Mouse (Mus musculus) megakaryocyte, adult 5-6 weeks (primary cell): Measurements from ENCODE around the gene Vcpkmt. TPM values are rescaled to one million over a fixed set of nuclear protein-coding genes. Genes with fewer than 3 reads are reported as not detected.
"Not testable (repeated sequence)": the region's sequence is repeated elsewhere in the genome, so short reads cannot be mapped to it uniquely, and the experiment has no call there.

Experiments
- ATAC-seq: 2 replicates; pipeline ENCODE4 v1.8.0; 2016; ENCODE audit warnings: mild to moderate bottlenecking, inconsistent platforms; ENCODE audit not compliant: poor library complexity, severe bottlenecking
- total RNA-seq, 2 experiments: library from RNA; stranded (forward) in 1 of 2; stranded (reverse) in 1 of 2; fragments of 153-499, 151-499 nt in 1 of 2; fragments of 221-1000, 200-1000 nt in 1 of 2; gene quantifications; 2 replicates each; pipeline versions ENCODE4 v1.2.3 to v1.2.4; 2015 to 2017

Vcpkmt gene
- total RNA-seq (2015) (5.9 and 6.6 TPM in 2 replicates), total RNA-seq (2017) (5.6 and 6.6 TPM in 2 replicates)

DNA sequence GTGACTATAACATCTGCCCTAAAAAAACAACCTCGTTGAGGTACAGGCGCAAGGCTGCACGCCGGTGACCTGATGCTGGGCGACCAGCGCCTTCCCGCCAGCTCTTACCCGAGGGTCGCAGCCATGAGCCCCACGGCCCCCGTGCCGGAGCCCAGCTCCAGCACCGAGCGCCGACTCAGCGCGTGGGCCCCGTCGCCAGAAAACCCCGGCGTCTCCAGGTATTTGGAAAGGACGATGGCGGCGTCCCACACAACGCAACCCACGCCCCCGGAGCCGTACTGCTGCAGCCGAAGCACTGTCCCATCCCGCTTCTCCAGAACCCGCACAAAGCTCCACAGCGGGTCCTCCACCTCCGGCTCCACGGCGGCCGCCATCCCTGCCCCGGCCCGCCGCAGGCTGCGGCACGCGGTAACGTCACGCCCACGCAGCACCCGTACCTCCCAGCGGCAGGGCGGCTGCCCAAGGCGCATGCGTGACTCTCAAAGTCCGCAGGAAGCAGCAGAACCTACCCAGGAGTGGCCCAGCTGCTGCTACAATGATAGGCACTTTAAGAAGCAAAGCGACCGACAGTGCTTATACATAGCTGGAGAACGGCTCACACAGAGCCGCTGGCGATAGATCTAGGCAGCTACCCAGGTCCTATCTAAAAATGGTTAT is at the start of gene Vcpkmt:
TSS of gene Vcpkmt (minus strand) at position 416 of the 657 bp plus-strand sequence.
- ATAC-seq, result peak; percentile 99

DNA sequence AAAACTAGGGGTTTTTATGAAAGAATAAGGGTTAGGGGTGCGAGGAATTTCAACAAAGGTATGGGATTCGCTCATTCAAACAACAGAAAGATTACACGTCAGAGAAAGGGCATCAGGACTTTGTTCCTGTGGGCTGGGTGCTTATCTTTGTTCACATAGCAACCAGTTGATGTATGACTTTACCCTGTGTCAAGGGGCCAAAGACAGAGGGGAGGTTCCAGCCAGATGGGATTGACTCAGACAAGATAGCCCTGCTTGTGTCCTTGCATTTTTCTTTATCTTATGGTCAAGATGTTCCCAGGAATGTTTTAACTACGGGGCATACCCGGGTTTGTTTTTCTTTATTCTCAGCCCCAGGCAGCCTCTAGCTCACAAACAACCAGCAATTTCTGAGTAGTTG is 35.8 kb upstream of the Vcpkmt start:
- not testable (repeated sequence) for ATAC-seq

DNA sequence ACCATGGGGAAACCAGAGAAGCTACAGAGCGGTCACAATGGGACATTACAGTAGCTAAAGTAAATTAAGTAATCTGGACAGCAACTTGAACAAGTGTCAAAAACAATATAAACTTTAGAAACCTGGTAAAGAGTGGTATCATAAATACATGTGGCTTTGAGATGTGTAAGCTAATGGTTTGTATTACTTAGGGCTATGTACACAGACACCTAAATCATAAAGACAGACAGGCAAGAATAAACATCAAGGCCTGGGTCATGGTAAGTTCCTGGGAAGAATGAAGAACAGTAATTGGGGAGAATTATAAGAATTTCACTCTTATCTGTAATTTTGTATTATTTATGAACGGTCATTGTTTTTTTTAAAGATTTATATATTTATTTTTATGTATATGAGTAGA is 21.5 kb upstream of the Vcpkmt start:
- no peak for ATAC-seq

DNA sequence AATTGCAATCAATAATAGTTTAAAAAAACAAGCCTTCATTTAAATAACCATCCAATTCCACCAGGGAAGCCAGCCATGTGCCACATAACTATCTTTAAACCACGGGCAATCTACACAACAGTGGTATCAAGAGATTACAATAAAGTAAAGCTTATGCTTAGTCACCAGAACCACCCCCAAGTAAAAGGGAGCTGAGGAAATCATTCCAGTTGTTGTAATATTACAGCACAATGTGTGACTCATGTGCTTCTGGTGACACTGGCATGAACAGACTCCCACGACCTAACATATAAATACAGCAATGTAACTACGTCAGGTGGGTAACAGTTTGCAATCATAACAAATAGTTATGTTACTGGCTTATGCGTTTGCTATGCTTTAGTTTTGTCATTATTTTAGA is 14.6 kb upstream of the Vcpkmt start:
- no peak for ATAC-seq

DNA sequence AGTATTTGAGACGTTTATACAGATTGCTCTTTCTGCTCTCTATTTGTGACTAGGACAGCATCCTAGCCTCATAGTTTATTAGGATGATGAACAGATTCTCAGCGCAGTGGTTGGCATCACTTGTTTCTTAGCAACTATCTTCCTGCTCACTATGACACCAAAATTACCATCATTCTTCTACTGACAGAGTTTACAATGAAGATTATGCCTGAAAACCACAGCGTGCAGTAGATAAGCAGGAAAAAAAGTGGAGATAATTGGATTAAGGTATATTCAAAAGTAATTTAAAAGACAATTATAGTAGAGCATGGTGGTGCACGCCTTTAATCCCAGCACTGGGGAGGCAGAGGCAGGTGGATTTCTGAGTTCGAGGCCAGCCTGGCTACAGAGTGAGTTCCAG is 10.3 kb upstream of the Vcpkmt start:
- no peak for ATAC-seq

DNA sequence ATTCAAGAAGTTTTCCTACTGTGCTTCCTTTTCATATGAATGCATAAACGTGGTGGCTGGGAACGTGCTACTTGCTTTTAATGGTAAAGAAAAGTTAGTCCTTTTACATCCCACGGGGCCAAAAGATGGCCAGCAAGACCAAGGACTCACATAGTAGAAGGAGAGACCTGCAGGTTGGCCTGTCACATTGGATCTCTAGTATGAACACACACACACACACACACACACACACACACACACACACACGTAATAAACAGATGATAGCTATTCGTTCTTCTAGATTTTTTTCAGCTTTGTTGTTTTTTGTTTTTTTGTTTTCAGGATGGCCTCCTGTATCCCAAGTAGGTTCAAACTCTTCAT is 422 bp upstream of the Vcpkmt start:
- ATAC-seq, result no peak

DNA sequence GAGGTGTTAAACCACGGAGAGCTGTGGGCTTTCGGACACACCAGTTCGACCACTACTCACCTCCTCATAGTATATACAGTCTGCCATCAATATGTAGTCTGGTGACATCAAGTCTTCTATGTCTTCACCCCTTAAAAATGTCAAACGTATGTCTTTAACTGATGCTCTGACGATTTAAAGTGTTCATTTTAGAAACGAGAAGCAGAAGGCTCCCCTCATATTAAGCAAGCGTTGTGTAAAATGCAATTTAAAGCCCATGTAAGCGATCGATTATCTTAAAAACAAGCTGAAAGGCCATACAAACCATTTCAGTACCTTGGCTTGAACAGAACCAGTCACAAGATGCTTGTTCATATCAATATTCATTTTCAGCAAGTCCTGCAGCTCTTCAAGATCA is 614 bp downstream of the Vcpkmt start:
- ATAC-seq, result no peak

DNA sequence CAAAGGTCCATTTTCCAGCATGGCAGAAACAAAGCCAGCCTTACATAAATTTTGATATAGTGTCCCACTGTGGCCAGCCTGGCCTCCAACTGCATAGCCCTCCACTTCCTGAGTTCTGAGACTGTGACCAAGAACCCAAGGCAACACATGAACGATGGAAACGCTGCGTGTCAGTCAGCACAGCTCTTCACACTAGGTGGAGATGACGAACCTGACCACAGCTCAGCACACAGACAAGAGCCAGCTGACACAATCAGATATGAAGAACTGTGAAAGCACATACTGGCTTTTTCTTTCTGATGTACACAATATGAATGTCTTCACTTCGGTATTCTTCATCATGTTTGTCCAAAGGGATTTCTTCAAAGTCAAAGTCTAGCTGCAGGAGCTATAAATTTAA is 3.2 kb downstream of the Vcpkmt start:
- ATAC-seq, result peak; percentile 51

DNA sequence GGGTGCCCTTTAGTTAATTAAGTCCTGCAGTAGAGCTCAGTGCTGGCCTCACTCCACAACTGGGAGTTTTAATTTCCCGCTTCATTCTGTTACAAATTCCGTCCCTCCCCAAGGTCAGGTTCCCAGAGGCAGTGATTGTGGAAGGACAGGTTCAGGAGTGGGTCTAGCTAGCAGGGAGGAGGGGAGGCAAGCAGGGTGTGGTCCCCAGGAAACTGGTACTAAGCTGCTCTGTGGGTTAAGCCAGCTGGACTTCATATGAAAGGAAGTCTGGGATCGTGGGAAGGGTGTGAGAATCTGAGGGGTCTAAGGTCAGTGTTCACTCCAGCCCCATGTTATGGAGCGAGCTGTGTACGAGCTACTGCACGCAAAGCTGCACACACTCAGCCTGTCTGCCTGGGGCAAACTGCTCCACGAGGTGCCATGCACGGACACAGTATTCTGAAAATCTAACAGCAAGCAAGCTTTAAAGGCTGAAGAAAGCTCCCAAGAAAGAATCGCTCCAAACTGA is 6.7 kb downstream of the Vcpkmt start:
- ATAC-seq, result no peak

DNA sequence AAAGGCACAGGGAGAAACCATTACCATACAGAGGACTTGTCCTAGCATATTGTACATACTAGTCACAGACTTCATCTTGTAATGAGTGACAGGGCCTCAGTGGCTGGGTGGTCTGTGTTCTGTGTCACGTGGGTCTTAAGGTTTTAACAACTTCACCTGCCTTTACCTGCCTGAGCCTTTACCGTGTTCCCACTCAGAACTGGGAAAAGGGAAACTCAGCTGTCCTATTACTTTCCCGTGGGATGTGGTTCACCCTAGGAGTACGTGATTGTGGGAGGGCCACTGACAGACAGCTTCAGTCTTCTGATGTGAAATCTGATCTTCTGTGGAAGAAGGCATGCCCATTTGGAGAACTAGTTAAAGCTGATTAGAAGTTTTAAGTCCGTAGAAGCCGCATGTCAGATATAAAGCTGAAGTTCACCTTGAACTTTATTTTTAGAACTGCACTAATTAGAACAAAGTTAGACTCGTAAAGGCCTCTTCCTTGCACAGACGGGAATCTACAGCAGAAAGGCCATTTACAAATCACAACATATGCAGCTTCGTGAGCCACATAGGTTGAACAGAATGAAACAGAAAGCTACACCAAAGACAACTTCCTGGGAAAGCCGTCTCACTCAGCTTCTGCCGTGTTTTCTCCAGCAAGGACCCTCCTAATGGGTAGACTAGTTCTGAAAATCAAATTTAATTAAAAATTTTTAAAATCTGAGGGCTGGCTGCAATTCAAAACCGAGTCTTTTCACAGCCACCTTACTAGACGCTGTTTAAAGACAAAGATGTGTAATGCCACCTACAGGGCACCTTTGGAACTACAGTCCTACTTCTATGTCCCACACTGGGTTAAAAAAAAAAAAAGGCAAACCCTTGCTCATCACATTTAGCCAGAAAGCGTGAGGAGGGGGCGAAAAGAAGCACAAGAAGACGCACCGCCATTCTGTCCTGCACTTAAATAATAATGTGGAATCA is 8.6 kb downstream of the Vcpkmt start:
- ATAC-seq, result peak; percentile 86

DNA sequence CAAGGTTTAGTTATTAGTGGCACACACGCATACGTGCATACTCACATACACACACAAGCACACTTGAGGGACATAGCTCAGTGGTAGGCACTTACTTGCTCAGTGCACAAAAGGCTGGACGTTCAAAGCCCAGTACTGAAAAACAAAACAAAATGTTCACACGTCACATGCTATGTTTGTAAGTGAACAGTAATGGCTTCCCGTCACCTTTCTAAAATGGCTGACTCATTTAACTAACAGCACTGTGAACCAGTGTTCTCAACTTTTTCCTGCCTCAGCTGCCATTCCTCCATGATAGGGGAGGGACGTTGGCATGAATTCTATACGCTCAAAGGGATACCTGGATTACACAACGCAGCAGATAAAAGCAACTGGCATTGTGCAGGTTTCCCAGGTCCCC is 9.6 kb downstream of the Vcpkmt start:
- ATAC-seq, result no peak

DNA sequence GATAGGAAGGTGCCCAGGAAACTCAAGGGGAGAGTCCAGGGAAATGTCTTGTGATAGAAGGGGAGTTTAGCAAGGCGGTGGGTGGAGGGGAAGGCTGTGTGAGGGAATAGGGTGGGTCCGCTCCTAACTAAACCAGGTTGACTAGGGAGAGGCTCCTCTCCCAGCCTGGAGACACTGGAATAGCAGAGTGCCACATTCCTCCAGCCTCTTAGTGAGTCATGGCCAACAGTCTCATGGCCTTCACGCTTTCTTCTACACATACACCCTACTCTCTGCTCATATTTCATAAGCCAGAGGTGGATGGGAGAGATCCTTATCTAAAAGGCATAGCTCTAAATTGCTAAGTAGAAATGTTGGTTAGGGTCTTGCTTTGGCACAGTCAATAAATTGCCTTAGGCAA is 12.9 kb downstream of the Vcpkmt start:
- ATAC-seq, result no peak

DNA sequence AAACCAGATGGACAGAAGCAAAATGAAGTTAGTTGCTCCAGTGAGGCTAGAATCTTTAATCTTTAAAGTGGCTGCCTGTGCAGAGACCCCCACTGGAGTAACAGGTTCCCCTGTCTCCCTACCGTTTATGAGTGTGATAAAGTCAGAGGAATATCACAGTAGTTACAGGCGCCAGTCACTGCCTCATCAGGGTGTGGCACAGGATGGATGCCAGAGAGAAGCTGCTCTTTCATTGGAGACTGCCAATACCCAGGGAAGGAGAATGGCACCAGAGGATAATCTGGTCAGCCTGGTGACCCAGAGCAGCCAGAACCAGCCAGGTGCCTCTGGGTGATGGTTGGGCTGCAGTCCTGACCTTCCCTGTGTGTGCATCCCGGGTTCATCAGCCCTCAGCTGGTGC is 14.6 kb downstream of the Vcpkmt start:
- ATAC-seq, result no peak

DNA sequence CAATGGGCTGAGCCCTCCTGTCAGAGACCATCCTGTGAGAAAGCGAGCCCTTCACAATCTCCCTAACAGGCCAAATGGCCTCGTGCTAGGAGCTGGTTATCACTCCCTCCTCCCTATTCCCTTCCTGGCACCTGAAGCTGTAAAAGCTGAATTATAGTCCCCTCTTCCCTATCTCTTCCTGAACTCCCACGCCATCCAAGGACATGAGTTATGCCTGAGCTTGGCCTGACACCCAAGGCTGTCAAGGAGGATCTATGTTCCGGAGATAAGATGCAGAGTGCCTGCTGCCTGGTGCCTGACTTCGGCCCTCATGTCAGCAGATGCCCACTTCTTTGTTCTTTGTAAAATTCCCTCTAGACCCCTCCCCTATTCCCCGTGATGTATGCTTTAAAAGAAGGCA is 21.8 kb downstream of the Vcpkmt start:
- ATAC-seq, result not testable (repeated sequence)

DNA sequence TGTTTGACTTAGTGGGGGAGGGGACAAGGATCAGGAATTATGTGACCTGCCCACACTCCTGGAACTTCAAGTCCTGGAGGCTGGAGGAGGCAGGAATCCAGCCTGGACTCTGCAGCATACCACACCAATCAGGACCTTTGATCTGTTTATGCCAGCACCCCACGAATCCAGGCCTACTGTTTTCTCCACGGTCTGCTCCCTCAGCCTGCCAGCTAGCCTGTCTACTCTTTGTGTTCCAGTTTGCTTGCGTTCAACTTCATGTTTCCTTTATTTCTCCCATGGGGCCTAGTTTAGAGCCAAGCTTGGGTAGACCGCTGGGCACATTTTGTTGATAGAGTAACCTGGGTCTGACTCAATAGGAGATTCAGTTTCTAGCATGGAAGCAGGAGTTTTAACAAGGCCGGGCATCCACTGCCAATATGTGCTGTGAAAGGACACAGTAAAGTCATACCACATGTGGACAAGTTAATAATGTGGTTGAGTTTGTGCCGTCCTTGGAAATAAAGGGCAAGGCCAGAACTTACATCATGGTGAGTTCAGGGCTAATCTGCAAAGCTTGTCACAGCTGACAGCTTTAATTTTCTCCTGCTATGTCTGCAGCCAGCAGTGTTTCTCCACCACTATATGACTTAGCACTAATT is 26.5 kb downstream of the Vcpkmt start:
- no peak for ATAC-seq

DNA sequence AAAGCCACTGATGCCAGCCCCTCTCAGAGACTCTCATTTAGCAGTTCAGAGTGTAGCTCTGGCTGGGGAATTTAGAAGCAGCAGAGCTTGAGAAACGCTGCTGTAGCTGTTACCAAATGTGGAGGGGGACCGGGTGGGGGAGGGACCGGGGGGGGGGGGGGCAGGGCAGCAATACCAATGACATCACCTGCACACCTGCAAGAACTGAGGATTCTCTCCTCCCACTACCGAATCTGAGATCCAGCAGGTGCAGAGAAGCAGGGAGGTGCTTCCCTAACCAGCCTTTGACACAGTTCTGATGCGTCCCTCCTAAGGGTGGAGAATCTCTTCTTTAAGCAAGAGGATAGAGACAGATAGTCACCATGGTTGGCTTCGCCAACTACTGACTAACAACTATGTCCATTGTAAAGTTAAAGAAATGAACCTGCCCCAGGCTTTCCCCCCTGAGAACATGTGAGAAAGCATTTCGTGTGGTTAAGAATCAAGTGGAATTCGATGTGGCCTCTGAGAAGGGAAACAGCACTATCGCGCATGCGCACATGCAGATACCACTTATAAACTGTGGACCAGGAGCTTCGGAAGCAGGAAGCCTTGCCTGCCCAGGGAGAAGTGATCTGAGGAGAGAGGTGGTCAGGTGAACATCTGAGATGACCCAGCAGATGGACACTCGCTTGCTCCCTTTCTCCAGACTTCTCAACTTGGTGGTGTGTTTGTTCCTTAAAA is 37.2 kb downstream of the Vcpkmt start:
- no peak for ATAC-seq

DNA sequence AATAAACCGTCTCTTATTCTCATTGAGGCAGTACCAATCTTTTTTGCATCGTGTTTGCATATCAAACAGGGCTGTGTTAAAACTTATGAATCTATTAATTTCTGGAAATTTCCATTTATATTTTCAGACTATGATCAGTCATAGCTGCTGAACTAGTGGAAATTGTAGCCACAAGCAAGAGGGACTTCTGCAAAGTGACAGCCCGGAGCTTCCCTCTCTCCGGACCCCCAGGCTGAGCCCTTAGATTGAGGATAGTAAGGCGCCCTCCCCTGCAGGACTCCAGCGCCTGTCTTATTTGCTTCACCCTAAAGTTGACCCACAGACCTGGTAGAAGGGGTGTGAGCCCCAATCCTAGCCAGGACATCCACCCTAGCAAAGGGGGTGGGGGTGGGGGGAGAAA is 37.8 kb downstream of the Vcpkmt start:
- ATAC-seq, result no peak

DNA sequence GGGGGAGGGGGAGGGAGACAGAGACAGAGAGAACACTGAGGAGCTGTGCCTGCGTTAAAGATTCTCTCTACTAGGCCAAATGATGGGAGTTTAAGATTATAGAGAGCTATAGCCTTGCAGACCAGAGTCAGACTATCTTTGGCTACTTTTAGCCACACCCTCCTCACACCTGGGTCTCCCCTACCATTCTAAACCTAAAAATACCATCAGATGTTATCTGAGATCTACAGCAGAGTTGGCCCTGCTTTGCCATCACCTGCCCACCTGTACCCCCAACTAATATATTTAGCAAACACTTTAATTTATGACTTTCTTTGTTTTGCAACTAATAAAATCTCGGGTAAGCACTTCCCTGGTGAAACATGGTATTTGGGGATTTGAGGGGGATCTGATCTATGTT is 38.3 kb downstream of the Vcpkmt start:
- no peak for ATAC-seq

DNA sequence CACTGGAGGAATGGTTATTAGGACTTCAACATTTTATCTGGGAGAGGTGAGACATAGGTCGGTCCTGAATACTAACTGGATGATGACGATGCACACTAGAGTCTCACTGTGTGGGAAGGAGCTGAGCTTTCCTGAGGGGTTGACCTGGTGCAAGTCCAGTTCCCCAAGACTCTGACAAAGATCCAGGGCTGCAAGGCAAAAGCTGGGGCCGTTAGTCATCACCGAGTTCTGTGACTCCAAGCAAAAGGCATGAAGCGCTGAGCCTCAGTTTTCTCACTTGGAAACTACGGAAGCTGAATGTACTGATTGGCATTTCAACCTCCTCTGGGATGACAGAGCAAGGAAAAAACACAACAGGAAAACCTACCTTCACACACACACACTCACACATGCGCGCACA is 40.5 kb downstream of the Vcpkmt start:
- ATAC-seq, result no peak

DNA sequence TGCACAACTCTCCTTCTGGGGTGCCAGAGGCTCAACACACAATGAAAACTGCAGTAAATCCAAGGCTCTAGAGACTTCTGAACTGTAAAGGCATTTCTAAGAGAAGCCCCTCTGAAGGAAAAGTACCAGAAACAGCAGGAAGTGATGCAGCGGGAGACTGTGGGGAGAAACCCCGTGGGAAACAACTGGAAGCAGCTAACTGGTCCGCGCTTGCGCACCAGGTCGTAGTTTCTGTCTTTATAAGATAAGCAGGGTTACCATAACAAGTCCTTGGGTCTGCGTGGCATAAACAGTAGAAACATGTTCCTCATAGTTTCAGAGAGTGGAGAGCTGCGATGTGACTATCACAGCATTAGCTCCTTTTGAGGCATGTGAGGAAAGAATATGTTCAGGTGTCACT is 41.2 kb downstream of the Vcpkmt start:
- ATAC-seq, result no peak

DNA sequence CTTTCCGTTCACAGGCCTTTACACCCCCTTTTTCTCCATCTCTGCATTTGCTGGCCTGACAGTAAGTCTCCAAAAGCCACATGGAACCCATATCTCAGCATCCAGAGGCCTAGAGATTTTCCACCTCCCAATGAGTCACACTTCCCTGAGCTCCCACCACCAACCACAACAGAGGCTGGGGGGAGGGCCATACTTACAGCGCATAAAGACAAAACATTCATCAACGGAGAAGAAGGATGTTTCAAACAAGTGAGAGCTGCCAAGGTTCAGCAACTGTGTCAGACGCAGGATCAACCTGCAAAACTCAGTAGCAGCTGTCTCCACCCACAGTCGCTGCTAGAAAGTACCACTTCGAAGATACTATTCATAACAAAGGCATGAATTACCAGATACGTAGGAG is 43.5 kb downstream of the Vcpkmt start:
- peak; percentile 10; the same call in 1 of the 2 replicates for ATAC-seq
